Mouse (Mus musculus) neural tube, embryonic 10.5 days (tissue): Measurements from ENCODE around the gene Kcnq5.
"Not testable (repeated sequence)": the region's sequence is repeated elsewhere in the genome, so short reads cannot be mapped to it uniquely, and the experiment has no call there.

Experiments used
- DNase-seq: peaks from one replicate; pipeline ENCODE4 v3.0.0-alpha.2; 2017; ENCODE audit warnings: low spot score; ENCODE audit errors: extremely low spot score

The Kcnq5 gene

GRCm38 (mm10) chr1:21488645-21489044, 473.1 kb downstream of the Kcnq5 start:
- DNase-seq, result no peak

GRCm38 (mm10) chr1:21486266-21486665, 475.5 kb downstream of the Kcnq5 start:
- no peak for DNase-seq

GRCm38 (mm10) chr1:21469311-21469710, 492.4 kb downstream of the Kcnq5 start:
- no peak for DNase-seq

- no peak for DNase-seq
These were observed 495.3 kb downstream of the Kcnq5 start for GRCm38 (mm10) chr1:21466431-21466830.

GRCm38 (mm10) chr1:21460941-21461689, 500.6 kb downstream of the Kcnq5 start:
- peak; percentile 57 for DNase-seq

- no peak for DNase-seq
These were observed 503.2 kb downstream of the Kcnq5 start for GRCm38 (mm10) chr1:21458581-21458980.

GRCm38 (mm10) chr1:21455971-21456370, 505.8 kb downstream of the Kcnq5 start:
- DNase-seq, result no peak

- DNase-seq, result no peak
These were observed 513.5 kb downstream of the Kcnq5 start for GRCm38 (mm10) chr1:21448227-21448626.

GRCm38 (mm10) chr1:21436753-21437152, 525.0 kb downstream of the Kcnq5 start:
- no peak for DNase-seq

- DNase-seq, result no peak
These were observed 526.9 kb downstream of the Kcnq5 start for GRCm38 (mm10) chr1:21434853-21435252.

GRCm38 (mm10) chr1:21431666-21432065, 530.1 kb downstream of the Kcnq5 start:
- no peak for DNase-seq

- no peak for DNase-seq
These were observed 533.7 kb downstream of the Kcnq5 start for GRCm38 (mm10) chr1:21428079-21428478.

GRCm38 (mm10) chr1:21425654-21426053, 536.1 kb downstream of the Kcnq5 start:
- no peak for DNase-seq

- no peak for DNase-seq
These were observed 542.4 kb downstream of the Kcnq5 start for GRCm38 (mm10) chr1:21419370-21419769.

- DNase-seq, result no peak
These were observed 549.6 kb downstream of the Kcnq5 start for GRCm38 (mm10) chr1:21412197-21412555.

- DNase-seq, result peak; percentile 26
These were observed 550.2 kb downstream of the Kcnq5 start for GRCm38 (mm10) chr1:21411331-21412196.

- no peak for DNase-seq
These were observed 554.5 kb downstream of the Kcnq5 start for GRCm38 (mm10) chr1:21407266-21407665.

- DNase-seq, result no peak
These were observed 558.9 kb downstream of the Kcnq5 start for GRCm38 (mm10) chr1:21402804-21403203.

- DNase-seq, result no peak
These were observed 570.5 kb downstream of the Kcnq5 start for GRCm38 (mm10) chr1:21391138-21391671.

- no peak for DNase-seq
These were observed 578.5 kb downstream of the Kcnq5 start, which contains the start of gene Khdc1b for GRCm38 (mm10) chr1:21383256-21383655. Khdc1b (plus strand) TSS chr1:21383556.

- DNase-seq, result not testable (repeated sequence)
These were observed 593.7 kb downstream of the Kcnq5 start, which contains the start of gene Khdc1c for GRCm38 (mm10) chr1:21368031-21368430. Khdc1c (plus strand) TSS chr1:21368331.

- DNase-seq, result no peak
These were observed 612.4 kb downstream of the Kcnq5 start, which contains the start of gene Khdc1a for GRCm38 (mm10) chr1:21349341-21349740. Khdc1a (plus strand) TSS chr1:21349641.
